Mouse (Mus musculus): Measurements from ENCODE around the gene Rasgef1c. TPM values are rescaled to one million over a fixed set of nuclear protein-coding genes. Genes with fewer than 3 reads are reported as not detected.

The Rasgef1c gene
- total and polyA plus RNA-seq, 2 experiments from 2014 or later = not detected

- H3K4me1 ChIP-seq (ENCODE audit: control insufficient read depth, insufficient read depth) = no peaks in the 10 kb centered on the region
- no peaks in the 10 kb centered on the region for H3K27me3 ChIP-seq (ENCODE audit: control insufficient read depth, insufficient read depth, low read length)
- 68% methylated on average over 7 of the region's 7 CpGs for WGBS
These were observed 24.5 kb downstream of the Rasgef1c start for GRCm38 (mm10) chr11:49926183-49926582.

GRCm38 (mm10) chr11:49927169-49927568, 25.5 kb downstream of the Rasgef1c start:
- DNase-seq (ENCODE audit: low spot score) (no peak), ATAC-seq (ENCODE audit: insufficient read depth, low read depth) (no peak)
- no peak overlapping the region for H3K4me3 ChIP-seq (ENCODE audit: low read depth, low read length)
- no peak overlapping the region for H3K9ac ChIP-seq (replicated peaks; ENCODE audit: low read depth, low read length)
- 32% methylated on average over 4 of the region's 4 CpGs for WGBS
- H3K27me3 ChIP-seq (ENCODE audit: control insufficient read depth, insufficient read depth, low read length) = no peaks in the 10 kb centered on the region
- no peak overlapping the region for H3K4me2 ChIP-seq (ENCODE audit: low read depth, low read length)
- H3K36me3 ChIP-seq (replicated peaks; ENCODE audit: control insufficient read depth, insufficient read depth, low read length) = no peaks in the 10 kb centered on the region
- H3K9me3 ChIP-seq (replicated peaks; ENCODE audit: control insufficient read depth, low read length) = no peaks in the 10 kb centered on the region
- no peak overlapping the region for H3K27ac ChIP-seq (ENCODE audit: low read depth)
- H3K4me1 ChIP-seq (ENCODE audit: control insufficient read depth, insufficient read depth) = no peaks in the 10 kb centered on the region
- TF ChIP-seq CTCF (IDR thresholded peaks at IDR 0.05; ENCODE audit: low read depth) (no peak), EP300 (IDR thresholded peaks at IDR 0.05; ENCODE audit: low read depth) (no peak)

More at GRCm38 (mm10) chr11:49926183-49926582, 24.5 kb downstream of the Rasgef1c start:
- H3K9ac ChIP-seq (replicated peaks; ENCODE audit: low read depth, low read length) = no peak overlapping the region
- H3K27ac ChIP-seq (ENCODE audit: low read depth) = no peak overlapping the region
- no peaks in the 10 kb centered on the region for H3K36me3 ChIP-seq (replicated peaks; ENCODE audit: control insufficient read depth, insufficient read depth, low read length)
- H3K9me3 ChIP-seq (replicated peaks; ENCODE audit: control insufficient read depth, low read length) = no peaks in the 10 kb centered on the region
- H3K4me2 ChIP-seq (ENCODE audit: low read depth, low read length) = no peak overlapping the region
- no peak overlapping the region for H3K4me3 ChIP-seq (ENCODE audit: low read depth, low read length)
- no peak for TF ChIP-seq CTCF (IDR thresholded peaks at IDR 0.05; ENCODE audit: low read depth)
- DNase-seq (ENCODE audit: low spot score) (no peak), ATAC-seq (ENCODE audit: insufficient read depth, low read depth) (no peak)

- TF ChIP-seq EP300 (IDR thresholded peaks at IDR 0.05; ENCODE audit: low read depth) (no peak), CTCF (IDR thresholded peaks at IDR 0.05; ENCODE audit: low read depth) (no peak)
- no peak overlapping the region for H3K27ac ChIP-seq (ENCODE audit: low read depth)
- H3K4me2 ChIP-seq (ENCODE audit: low read depth, low read length) = no peak overlapping the region
- H3K4me1 ChIP-seq (ENCODE audit: control insufficient read depth, insufficient read depth) = no peaks in the 10 kb centered on the region
- WGBS = 46% methylated on average over 6 of the region's 6 CpGs
- DNase-seq (ENCODE audit: low spot score) (no peak), ATAC-seq (ENCODE audit: insufficient read depth, low read depth) (no peak)
- H3K4me3 ChIP-seq (ENCODE audit: low read depth, low read length) = no peak overlapping the region
- no peaks in the 10 kb centered on the region for H3K36me3 ChIP-seq (replicated peaks; ENCODE audit: control insufficient read depth, insufficient read depth, low read length)
- no peaks in the 10 kb centered on the region for H3K9me3 ChIP-seq (replicated peaks; ENCODE audit: control insufficient read depth, low read length)
- H3K27me3 ChIP-seq (ENCODE audit: control insufficient read depth, insufficient read depth, low read length) = no peaks in the 10 kb centered on the region
- no peak overlapping the region for H3K9ac ChIP-seq (replicated peaks; ENCODE audit: low read depth, low read length)
These were observed 26.0 kb downstream of the Rasgef1c start for GRCm38 (mm10) chr11:49927670-49928069.

GRCm38 (mm10) chr11:49931037-49931625, 29.5 kb downstream of the Rasgef1c start:
- Histone ChIP-seq H3K27ac (ENCODE audit: low read depth) (no peak overlapping the region), H3K36me3 (replicated peaks; ENCODE audit: control insufficient read depth, insufficient read depth, low read length) (no peaks in the 10 kb centered on the region), H3K9me3 (replicated peaks; ENCODE audit: control insufficient read depth, low read length) (no peaks in the 10 kb centered on the region), H3K4me2 (ENCODE audit: low read depth, low read length) (no peak overlapping the region), H3K4me1 (ENCODE audit: control insufficient read depth, insufficient read depth) (no peaks in the 10 kb centered on the region), H3K9ac (replicated peaks; ENCODE audit: low read depth, low read length) (no peak overlapping the region), H3K4me3 (ENCODE audit: low read depth, low read length) (no peak overlapping the region), H3K27me3 (ENCODE audit: control insufficient read depth, insufficient read depth, low read length) (no peaks in the 10 kb centered on the region)
- TF ChIP-seq EP300 (IDR thresholded peaks at IDR 0.05; ENCODE audit: low read depth) = no peak
- no peak for TF ChIP-seq CTCF (IDR thresholded peaks at IDR 0.05; ENCODE audit: low read depth)
- DNase-seq (ENCODE audit: low spot score) (no peak), ATAC-seq (ENCODE audit: insufficient read depth, low read depth) (no peak)
- WGBS = 56% methylated on average over 5 of the region's 5 CpGs

- Histone ChIP-seq H3K9me3 (replicated peaks; ENCODE audit: control insufficient read depth, low read length) (no peaks in the 10 kb centered on the region), H3K4me2 (ENCODE audit: low read depth, low read length) (no peak overlapping the region), H3K27ac (ENCODE audit: low read depth) (no peak overlapping the region), H3K4me3 (ENCODE audit: low read depth, low read length) (no peak overlapping the region), H3K4me1 (ENCODE audit: control insufficient read depth, insufficient read depth) (no peaks in the 10 kb centered on the region), H3K9ac (replicated peaks; ENCODE audit: low read depth, low read length) (no peak overlapping the region), H3K36me3 (replicated peaks; ENCODE audit: control insufficient read depth, insufficient read depth, low read length) (no peaks in the 10 kb centered on the region), H3K27me3 (ENCODE audit: control insufficient read depth, insufficient read depth, low read length) (no peaks in the 10 kb centered on the region)
- no peak for DNase-seq (ENCODE audit: low spot score)
- TF ChIP-seq CTCF (IDR thresholded peaks at IDR 0.05; ENCODE audit: low read depth) = no peak
- TF ChIP-seq EP300 (IDR thresholded peaks at IDR 0.05; ENCODE audit: low read depth) = no peak
- ATAC-seq (ENCODE audit: insufficient read depth, low read depth) = no peak
- WGBS = 12% methylated on average over 7 of the region's 7 CpGs
These were observed 30.2 kb downstream of the Rasgef1c start for GRCm38 (mm10) chr11:49931853-49932252.

- Histone ChIP-seq H3K4me1 (ENCODE audit: control insufficient read depth, insufficient read depth) (no peaks in the 10 kb centered on the region), H3K4me2 (ENCODE audit: low read depth, low read length) (no peak overlapping the region), H3K27ac (ENCODE audit: low read depth) (no peak overlapping the region), H3K4me3 (ENCODE audit: low read depth, low read length) (no peak overlapping the region), H3K27me3 (ENCODE audit: control insufficient read depth, insufficient read depth, low read length) (no peaks in the 10 kb centered on the region), H3K9ac (replicated peaks; ENCODE audit: low read depth, low read length) (no peak overlapping the region), H3K36me3 (replicated peaks; ENCODE audit: control insufficient read depth, insufficient read depth, low read length) (no peaks in the 10 kb centered on the region), H3K9me3 (replicated peaks; ENCODE audit: control insufficient read depth, low read length) (no peaks in the 10 kb centered on the region)
- WGBS = 74% methylated on average over 1 of the region's 1 CpGs
- ATAC-seq (ENCODE audit: insufficient read depth, low read depth) (no peak), DNase-seq (ENCODE audit: low spot score) (no peak)
- TF ChIP-seq CTCF (IDR thresholded peaks at IDR 0.05; ENCODE audit: low read depth) (no peak), EP300 (IDR thresholded peaks at IDR 0.05; ENCODE audit: low read depth) (no peak)
These were observed 32.2 kb downstream of the Rasgef1c start for GRCm38 (mm10) chr11:49933811-49934210.

All from heart, postnatal 0 days (tissue).